Mouse (Mus musculus) hindbrain, postnatal 0 days (tissue): ENCODE data around the gene Ttll7. TPM values are rescaled to one million over a fixed set of nuclear protein-coding genes. Genes with fewer than 3 reads are reported as not detected.

ENCODE experiments used
- ATAC-seq: fragments of 200-750 bp; cut with Nextera tagmentation; 2 replicates; pipeline ENCODE4 v1.8.0; 2017; ENCODE audit warnings: mild to moderate bottlenecking, moderate TSS enrichment, moderate library complexity
- DNase-seq: peaks from one replicate; pipeline ENCODE4 v3.0.0-alpha.2; 2015; ENCODE audit warnings: low spot score
- H3K27ac ChIP-seq: fragments of 300-500 bp; sonication (generic); 2 replicates; pipeline ENCODE4 v1.5.1; 2014; ENCODE audit warnings: mild to moderate bottlenecking
- H3K27me3 ChIP-seq: fragments of 300-500 bp; sonication (generic); 2 replicates; pipeline ENCODE4 v1.6.1; 2014; ENCODE audit warnings: low read length, mixed read lengths; ENCODE audit not compliant: insufficient read depth
- H3K36me3 ChIP-seq: fragments of 300-500 bp; sonication (generic); 2 replicates; pipeline ENCODE4 v1.6.1; 2014; ENCODE audit warnings: low read length, mixed read lengths; ENCODE audit not compliant: insufficient read depth
- H3K4me1 ChIP-seq: fragments of 300-500 bp; sonication (generic); 2 replicates; pipeline ENCODE4 v1.6.1; 2014; ENCODE audit warnings: antibody characterized with exemption, low read length, mixed read lengths; ENCODE audit not compliant: insufficient read depth
- H3K4me2 ChIP-seq: fragments of 300-500 bp; sonication (generic); 2 replicates; pipeline ENCODE4 v1.6.1; 2014; ENCODE audit warnings: low read depth, mild to moderate bottlenecking, low read length, moderate library complexity, mixed read lengths
- H3K4me3 ChIP-seq: fragments of 300-500 bp; sonication (generic); 2 replicates; pipeline ENCODE4 v1.5.1; 2014; ENCODE audit warnings: low read length
- H3K9ac ChIP-seq: fragments of 300-500 bp; sonication (generic); replicated peaks from 2 replicates; pipeline ENCODE4 v1.6.1; 2014; ENCODE audit warnings: mild to moderate bottlenecking, low read length, moderate library complexity, mixed read lengths
- H3K9me3 ChIP-seq: fragments of 300-500 bp; sonication (generic); 2 replicates; pipeline ENCODE4 v1.6.1; 2016; ENCODE audit warnings: low read length, mixed read lengths
- CTCF ChIP-seq: IDR thresholded peaks from 2 replicates; pipeline ENCODE4 v1.5.1; 2016; ENCODE audit warnings: antibody characterized with exemption, control low read depth, low read depth
- WGBS: fragments of 180-500 bp; shearing (Covaris S2); extraction: QIAGEN DNeasy Blood & Tissue Kit; methylation state at CpG from one replicate; pipeline ENCODE4 v1.1.7; 2014; 5-methylcytosine and 5-hydroxymethylcytosine counted together
- polyA plus RNA-seq: library from polyadenylated mRNA; unstranded; fragments of >200 nt; fragmentation: Nextera tagmentation; extraction: Ambion mirVana; gene quantifications from 2 replicates; pipeline ENCODE4 v1.2.1, GENCODE M21; 2015
- total RNA-seq: library from RNA; depleted of rRNA; stranded (reverse); fragments of >200 nt; gene quantifications from 2 replicates; pipeline ENCODE4 v1.2.3, GENCODE M21; 2014

Gene Ttll7
- total and polyA plus RNA-seq, 2 experiments from 2014 or later: 7.9 to 20.4 TPM

GRCm38 (mm10) chr3:146929011-146929410 is 76.8 kb downstream of the Ttll7 start:
- Histone ChIP-seq H3K9me3 (no peaks in the 10 kb centered on the region), H3K4me1 (no peaks in the 10 kb centered on the region), H3K36me3 (no peaks in the 10 kb centered on the region; the same call in 1 of the 2 replicates), H3K4me2 (no peak overlapping the region), H3K27ac (no peak overlapping the region), H3K9ac (no peak overlapping the region), H3K27me3 (no peaks in the 10 kb centered on the region), H3K4me3 (no peak overlapping the region)
- 79% methylated on average over 5 of the region's 5 CpGs for WGBS
- no peak for TF ChIP-seq CTCF
- ATAC-seq (no peak), DNase-seq (no peak)

- Histone ChIP-seq H3K27me3 (no peaks in the 10 kb centered on the region), H3K4me1 (no peaks in the 10 kb centered on the region), H3K4me3 (no peak overlapping the region), H3K9me3 (no peaks in the 10 kb centered on the region), H3K27ac (no peak overlapping the region), H3K36me3 (peaks cover 6% of the 10 kb centered on the region; the same call in 1 of the 2 replicates), H3K9ac (no peak overlapping the region), H3K4me2 (no peak overlapping the region)
- WGBS: 94% methylated on average over 9 of the region's 9 CpGs
- TF ChIP-seq CTCF: no peak
- no peak for ATAC-seq
- DNase-seq: no peak
Observed at GRCm38 (mm10) chr3:146931190-146931589, 79.0 kb downstream of the Ttll7 start.

- H3K9ac ChIP-seq: no peak overlapping the region
- no peak overlapping the region for H3K4me3 ChIP-seq
- no peaks in the 10 kb centered on the region for H3K27me3 ChIP-seq
- DNase-seq (no peak), ATAC-seq (no peak)
- TF ChIP-seq CTCF: no peak
- H3K27ac ChIP-seq: no peak overlapping the region
- no peak overlapping the region for H3K4me2 ChIP-seq
- H3K9me3 ChIP-seq: no peaks in the 10 kb centered on the region
- H3K4me1 ChIP-seq: no peaks in the 10 kb centered on the region
- H3K36me3 ChIP-seq: peaks cover 6% of the 10 kb centered on the region; the same call in 1 of the 2 replicates
- 89% methylated on average over 5 of the region's 5 CpGs for WGBS
Observed at GRCm38 (mm10) chr3:146932506-146932905, 80.3 kb downstream of the Ttll7 start.

- TF ChIP-seq CTCF: no peak
- Histone ChIP-seq H3K9me3 (no peaks in the 10 kb centered on the region), H3K36me3 (peaks cover 6% of the 10 kb centered on the region; the same call in 1 of the 2 replicates), H3K4me2 (no peak overlapping the region), H3K9ac (no peak overlapping the region), H3K4me1 (no peaks in the 10 kb centered on the region), H3K27me3 (no peaks in the 10 kb centered on the region), H3K27ac (no peak overlapping the region), H3K4me3 (no peak overlapping the region)
- 80% methylated on average over 4 of the region's 4 CpGs for WGBS
- ATAC-seq (no peak), DNase-seq (no peak)
Observed at GRCm38 (mm10) chr3:146936888-146937287, 84.7 kb downstream of the Ttll7 start.

GRCm38 (mm10) chr3:146939391-146940250 is 87.5 kb downstream of the Ttll7 start:
- no peak overlapping the region for H3K4me2 ChIP-seq
- H3K27ac ChIP-seq: no peak overlapping the region
- ATAC-seq (peak; percentile 95), DNase-seq (peak; percentile 75)
- H3K4me1 ChIP-seq: no peaks in the 10 kb centered on the region
- peaks cover 6% of the 10 kb centered on the region; the same call in 1 of the 2 replicates for H3K36me3 ChIP-seq
- no peaks in the 10 kb centered on the region for H3K27me3 ChIP-seq
- WGBS: 24% methylated on average over 21 of the region's 21 CpGs
- no peak overlapping the region for H3K4me3 ChIP-seq
- H3K9me3 ChIP-seq: no peaks in the 10 kb centered on the region
- H3K9ac ChIP-seq: no peak overlapping the region
- peak; percentile 71 for TF ChIP-seq CTCF

- WGBS: 96% methylated on average over 2 of the region's 2 CpGs
- DNase-seq: no peak
- no peaks in the 10 kb centered on the region for H3K27me3 ChIP-seq
Observed at GRCm38 (mm10) chr3:146943101-146943500, 90.9 kb downstream of the Ttll7 start.

GRCm38 (mm10) chr3:146945342-146945741 is 93.2 kb downstream of the Ttll7 start:
- no peak overlapping the region for H3K4me3 ChIP-seq
- 47% methylated on average over 2 of the region's 2 CpGs for WGBS
- DNase-seq: no peak
- no peak overlapping the region for H3K27ac ChIP-seq
- H3K4me2 ChIP-seq: no peak overlapping the region
- no peaks in the 10 kb centered on the region for H3K9me3 ChIP-seq
- H3K4me1 ChIP-seq: no peaks in the 10 kb centered on the region
- peak; percentile 59; the same call in 1 of the 2 replicates for ATAC-seq
- no peaks in the 10 kb centered on the region for H3K27me3 ChIP-seq
- H3K9ac ChIP-seq: no peak overlapping the region
- no peaks in the 10 kb centered on the region; the same call in 1 of the 2 replicates for H3K36me3 ChIP-seq
- no peak for TF ChIP-seq CTCF

More at GRCm38 (mm10) chr3:146943101-146943500, 90.9 kb downstream of the Ttll7 start:
- Histone ChIP-seq H3K36me3 (no peaks in the 10 kb centered on the region; the same call in 1 of the 2 replicates), H3K4me1 (no peaks in the 10 kb centered on the region), H3K27ac (no peak overlapping the region), H3K9me3 (no peaks in the 10 kb centered on the region), H3K9ac (no peak overlapping the region), H3K4me2 (no peak overlapping the region), H3K4me3 (no peak overlapping the region)
- TF ChIP-seq CTCF: no peak
- ATAC-seq: no peak
